Mouse (Mus musculus): Measurements from ENCODE around the gene 3425401B19Rik.

DNA sequence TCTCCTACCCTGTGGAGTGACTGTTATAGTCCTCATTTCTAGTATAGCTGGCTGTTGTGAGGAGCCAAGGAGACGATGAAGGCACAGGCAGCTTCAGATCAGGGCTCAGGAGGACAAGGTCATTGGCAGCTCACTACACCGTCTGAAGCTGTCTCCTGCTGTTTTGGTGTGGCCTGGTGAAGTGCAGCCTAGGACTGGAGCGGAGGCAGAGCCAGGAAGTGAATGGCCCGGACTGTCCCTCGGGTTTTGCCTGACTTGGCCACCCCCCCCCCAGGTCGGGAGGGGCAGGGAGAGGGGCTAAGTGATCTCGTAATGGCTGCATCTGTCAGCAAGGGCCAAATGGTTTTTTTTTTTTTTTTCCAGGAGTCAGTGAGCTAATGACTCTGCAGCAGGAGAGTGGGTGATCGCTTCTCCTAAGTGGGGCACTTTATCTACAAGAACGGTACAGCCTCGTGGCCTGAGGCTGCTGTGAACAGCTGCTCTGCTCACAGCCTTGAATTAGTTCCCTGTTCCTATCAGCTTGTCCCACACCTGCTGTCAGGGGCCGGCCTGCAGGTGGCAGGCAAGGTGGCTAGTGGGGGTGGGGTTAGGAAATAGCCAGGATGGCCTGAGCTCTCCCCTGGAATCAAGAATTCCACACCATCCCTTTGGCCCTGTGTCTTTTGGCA lies 50.9 kb downstream of the 3425401B19Rik start:
- no peak for TF ChIP-seq USF1 (IDR thresholded peaks at IDR 0.05; ENCODE audit: low read depth)
- no peak for TF ChIP-seq MAX (IDR thresholded peaks at IDR 0.05)

Measured in C2C12 (cell line).